ENCODE assay signal across 24 mouse cellular contexts in genomic region chr10:59287662-59288061, GRCm38 (mm10). TPM values are rescaled to one million over a fixed set of nuclear protein-coding genes. Genes with fewer than 3 reads are reported as not detected.
DNase-seq lines count a peak whose midpoint lies in the region; ATAC-seq lines count a peak whose summit lies in the region.
"Had no signal": no experiment of that assay in that cellular context is flagged by ENCODE, and none has a peak within 500 bp of the region (broad histone marks: within the 10 kb centered on the region; RNA-seq: fewer than 3 reads in every experiment).

No protein-coding gene starts in this region.

- H3K9ac ChIP-seq in lung, embryonic 16.5 days (ENCODE audit: low read length), result no peak overlapping the region
- H3K9ac ChIP-seq in liver, embryonic 12.5 days, result no peak overlapping the region
- H3K9ac ChIP-seq in liver, embryonic 16.5 days (ENCODE audit: low read depth, low read length), result no peak overlapping the region
- H3K9ac ChIP-seq: embryonic facial prominence, embryonic 15.5 days; forebrain, embryonic 15.5 days; heart, embryonic 12.5 days; hindbrain, embryonic 15.5 days had no signal

- no peak for ATAC-seq in lung, embryonic 16.5 days (ENCODE audit: low read depth)
- ATAC-seq in liver, embryonic 12.5 days, result peak; percentile 73
- peak; percentile 62 for ATAC-seq in liver, embryonic 16.5 days (ENCODE audit: low read depth)
- no peak for ATAC-seq in frontal cortex, adult (ENCODE audit: low TSS enrichment)
- ATAC-seq: activated CD4-positive, CD25-positive, alpha-beta regulatory T cell, adult 4 months; CD4-positive, CD25-positive, alpha-beta regulatory T cell, adult 4 months; forebrain, embryonic 15.5 days; Patski had no signal

- no peak overlapping the region for H3K4me2 ChIP-seq in lung, embryonic 16.5 days (ENCODE audit: low read depth, low read length)
- H3K4me2 ChIP-seq in liver, embryonic 12.5 days, result peak overlapping the region; percentile 23
- no peak overlapping the region for H3K4me2 ChIP-seq in liver, embryonic 16.5 days (ENCODE audit: low read depth, low read length)
- H3K4me2 ChIP-seq: embryonic facial prominence, embryonic 15.5 days; forebrain, embryonic 15.5 days; heart, embryonic 12.5 days; hindbrain, embryonic 15.5 days had no signal

- H3K4me3 ChIP-seq in lung, embryonic 16.5 days (ENCODE audit: low read length), result no peak overlapping the region
- H3K4me3 ChIP-seq in liver, embryonic 12.5 days, result no peak overlapping the region
- H3K4me3 ChIP-seq in liver, embryonic 16.5 days (ENCODE audit: low read depth, low read length), result no peak overlapping the region
- H3K4me3 ChIP-seq: embryonic facial prominence, embryonic 15.5 days; erythroblast, embryonic 14.5 days; forebrain, embryonic 10.5 days; forebrain, embryonic 15.5 days; heart, embryonic 12.5 days; hindbrain, embryonic 15.5 days had no signal

- WGBS in lung, embryonic 16.5 days, result 10% methylated on average over 3 of the region's 3 CpGs
- WGBS in liver, embryonic 12.5 days (ENCODE audit: insufficient replicate concordance), result 45% methylated on average over 3 of the region's 3 CpGs
- WGBS in liver, embryonic 16.5 days (ENCODE audit: insufficient replicate concordance), result 37% methylated on average over 3 of the region's 3 CpGs

- H3K36me3 ChIP-seq in lung, embryonic 16.5 days (ENCODE audit: control insufficient read depth, insufficient read depth, low read length), result no peaks in the 10 kb centered on the region
- H3K36me3 ChIP-seq in liver, embryonic 12.5 days, result no peaks in the 10 kb centered on the region
- no peaks in the 10 kb centered on the region for H3K36me3 ChIP-seq in liver, embryonic 16.5 days (ENCODE audit: control insufficient read depth, insufficient read depth)
- H3K36me3 ChIP-seq: embryonic facial prominence, embryonic 15.5 days; forebrain, embryonic 10.5 days; forebrain, embryonic 15.5 days; heart, embryonic 12.5 days; hindbrain, embryonic 15.5 days had no signal

- H3K27ac ChIP-seq in lung, embryonic 16.5 days (ENCODE audit: low read length), result peak overlapping the region; percentile 47
- peak overlapping the region; percentile 21; the same call in 1 of the 2 replicates for H3K27ac ChIP-seq in liver, embryonic 12.5 days
- no peak overlapping the region for H3K27ac ChIP-seq in liver, embryonic 16.5 days (ENCODE audit: low read length)
- H3K27ac ChIP-seq: embryonic facial prominence, embryonic 15.5 days; forebrain, embryonic 10.5 days; forebrain, embryonic 15.5 days; hindbrain, embryonic 15.5 days had no signal

- no peaks in the 10 kb centered on the region for H3K9me3 ChIP-seq in lung, embryonic 16.5 days (ENCODE audit: control insufficient read depth, low read length)
- no peaks in the 10 kb centered on the region for H3K9me3 ChIP-seq in liver, embryonic 12.5 days (replicated peaks)
- H3K9me3 ChIP-seq in liver, embryonic 16.5 days (replicated peaks; ENCODE audit: control insufficient read depth, low read length), result no peaks in the 10 kb centered on the region
- H3K9me3 ChIP-seq: embryonic facial prominence, embryonic 15.5 days; forebrain, embryonic 10.5 days; forebrain, embryonic 15.5 days; hindbrain, embryonic 15.5 days had no signal

- peaks cover 20% of the 10 kb centered on the region for H3K4me1 ChIP-seq in lung, embryonic 16.5 days (replicated peaks; ENCODE audit: control insufficient read depth, insufficient read depth, low read length)
- H3K4me1 ChIP-seq in liver, embryonic 12.5 days, result peaks cover 18% of the 10 kb centered on the region
- peaks cover 2% of the 10 kb centered on the region; the same call in 1 of the 2 replicates for H3K4me1 ChIP-seq in liver, embryonic 16.5 days (ENCODE audit: control insufficient read depth, low read depth, low read length)
- H3K4me1 ChIP-seq: hindbrain, embryonic 15.5 days had no signal

- no peaks in the 10 kb centered on the region for H3K27me3 ChIP-seq in lung, embryonic 16.5 days (ENCODE audit: control insufficient read depth, insufficient read depth, low read depth, low read length)
- H3K27me3 ChIP-seq in liver, embryonic 12.5 days (replicated peaks), result no peaks in the 10 kb centered on the region
- H3K27me3 ChIP-seq in liver, embryonic 16.5 days (ENCODE audit: control insufficient read depth, insufficient read depth, low read depth, low read length), result no peaks in the 10 kb centered on the region
- H3K27me3 ChIP-seq: embryonic facial prominence, embryonic 15.5 days; forebrain, embryonic 15.5 days; hindbrain, embryonic 15.5 days; Patski had no signal

- DNase-seq in lung, adult 18-20 months, result no peak
- DNase-seq in gastrocnemius, postnatal 4 days (ENCODE audit: low spot score in 2 of 2), result no peak
- DNase-seq in frontal cortex, postnatal 14 days (ENCODE audit: low spot score in 2 of 2), result no peak
- DNase-seq: adrenal gland, postnatal 14 days; B cell, adult 2 months; cerebellum, adult 11-12 months; cerebellum, adult 9-10 months; cerebellum, postnatal 36 days; embryo, embryonic 11 days; gastrocnemius, postnatal 14 days; heart, postnatal 36 days had no signal

RNA-seq across cellular contexts. Expression of gene P4ha1, which starts 35.4 kb away (rescaled TPM):
- 78.7 and 81.8 TPM in 2 replicates for polyA plus RNA-seq in lung, embryonic 16.5 days (2015; fragmentation: Nextera tagmentation; extraction: Ambion mirVana)
- polyA plus RNA-seq in liver, embryonic 12.5 days (2016; fragmentation: Nextera tagmentation; extraction: Ambion mirVana), result 24.7 and 27.4 TPM in 2 replicates
- polyA plus RNA-seq in liver, embryonic 16.5 days (2015; fragmentation: Nextera tagmentation; extraction: Ambion mirVana), result 14.9 and 15.0 TPM in 2 replicates
- total RNA-seq in gastrocnemius, postnatal 4 days (2021), result 10 to 100 TPM; 39.2 to 41.0 TPM

Comparison
In these comparisons a context has a peak if more than half of its experiments do, and no peak if none do; other contexts are left out.
1. ATAC-seq: peak in liver, embryonic 12.5 days (single experiment) and liver, embryonic 16.5 days (single experiment); none in lung, embryonic 16.5 days (single experiment) and frontal cortex, adult (single experiment).